Mouse (Mus musculus): Measurements from ENCODE around the gene AI597479. TPM values are rescaled to one million over a fixed set of nuclear protein-coding genes. Genes with fewer than 3 reads are reported as not detected.

Gene AI597479
- polyA plus RNA-seq, 1 experiment from 2014 or later = 46.3 TPM

GRCm38 (mm10) chr1:43091306-43092055 is 7.0 kb upstream of the AI597479 start:
- H3K4me3 ChIP-seq = peak overlapping the region; percentile 85
- no peak overlapping the region for H3K27ac ChIP-seq
- no peaks in the 10 kb centered on the region for H3K36me3 ChIP-seq
- WGBS = 46% methylated on average over 13 of the region's 13 CpGs
- H3K4me1 ChIP-seq = peaks cover 20% of the 10 kb centered on the region
- no peaks in the 10 kb centered on the region for H3K27me3 ChIP-seq
- H3K4me2 ChIP-seq (replicated peaks) = peak overlapping the region; percentile 81
- ATAC-seq (ENCODE audit: low FRiP score) = peak; percentile 42
- no peaks in the 10 kb centered on the region for H3K9me3 ChIP-seq (replicated peaks)
- H3K9ac ChIP-seq = peak overlapping the region; percentile 95

DNA sequence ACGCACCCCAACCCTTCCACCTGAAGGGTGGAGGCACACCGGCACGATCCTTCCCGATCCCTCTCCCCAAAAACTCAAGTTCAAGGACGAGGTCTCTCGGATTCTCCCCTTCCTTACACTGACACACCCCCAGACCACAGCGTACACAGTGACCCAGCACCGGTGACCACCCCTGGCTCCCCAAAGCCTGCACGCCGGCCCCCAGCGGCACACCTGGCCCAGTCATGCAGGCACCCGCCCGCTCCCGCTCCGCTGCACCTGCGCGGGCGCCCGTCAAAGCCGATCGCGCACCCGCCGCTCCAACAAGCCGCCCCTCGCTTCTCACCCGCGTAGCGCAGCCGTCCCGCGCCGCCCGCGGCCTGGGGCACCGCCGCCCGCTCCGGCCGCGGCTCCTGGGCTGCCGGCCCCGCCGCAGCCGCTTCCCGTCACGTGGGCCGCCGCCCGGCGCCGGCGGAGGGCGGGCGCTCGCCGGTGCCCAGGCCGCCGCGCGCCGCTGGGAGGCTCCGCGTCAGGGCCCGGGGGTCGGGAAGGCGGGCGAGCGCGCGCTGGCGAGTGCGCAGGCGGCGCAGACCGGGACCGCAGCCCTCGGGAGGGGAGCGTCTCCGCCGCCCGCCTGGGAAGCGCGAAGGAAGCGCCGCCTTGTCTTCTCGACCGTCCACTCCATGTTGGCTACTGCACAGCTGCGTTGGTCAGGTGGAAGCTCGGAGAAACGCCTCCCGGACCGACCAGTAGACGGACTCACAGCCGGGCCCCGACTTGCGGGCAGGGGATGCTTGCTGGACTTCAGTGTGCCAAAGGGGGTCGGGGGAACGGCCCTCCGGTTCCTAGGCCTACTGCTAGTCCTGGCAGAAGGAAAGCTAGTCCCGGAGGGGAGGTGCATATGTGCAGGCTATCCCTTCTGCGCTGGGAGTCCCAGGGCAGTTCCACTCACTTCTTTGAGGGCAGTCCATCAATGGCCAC is 6.2 kb upstream of the AI597479 start:
- H3K27me3 ChIP-seq = no peaks in the 10 kb centered on the region
- peak overlapping the region; percentile 95 for H3K9ac ChIP-seq
- peak overlapping the region; percentile 81 for H3K4me2 ChIP-seq (replicated peaks)
- ATAC-seq (ENCODE audit: low FRiP score) = peak; percentile 89
- peak overlapping the region; percentile 89 for H3K27ac ChIP-seq
- H3K4me3 ChIP-seq = peak overlapping the region; percentile 85
- H3K9me3 ChIP-seq (replicated peaks) = no peaks in the 10 kb centered on the region
- WGBS = under 1% methylated on average over 100 of the region's 102 CpGs
- H3K36me3 ChIP-seq = no peaks in the 10 kb centered on the region
- H3K4me1 ChIP-seq = peaks cover 27% of the 10 kb centered on the region

DNA sequence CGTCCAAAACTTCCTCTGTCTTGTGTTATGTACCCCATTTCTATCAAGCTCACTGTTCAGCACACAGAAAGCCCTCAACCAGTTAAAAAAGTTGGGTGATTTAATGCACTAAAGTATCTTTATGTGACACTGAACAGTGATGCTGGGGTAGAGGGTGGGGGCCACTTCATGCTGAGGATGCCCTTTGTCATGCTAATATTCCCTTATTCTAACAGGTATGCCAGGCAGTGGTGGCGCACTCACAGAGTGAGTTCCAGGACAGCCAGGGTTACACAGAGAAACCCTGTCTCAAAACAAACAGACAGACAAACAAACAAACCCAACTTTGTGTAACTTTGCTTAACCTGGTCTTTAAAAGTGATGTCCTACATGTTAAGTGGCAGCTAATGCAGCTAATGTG is 4.3 kb upstream of the AI597479 start:
- Histone ChIP-seq H3K4me1 (peaks cover 30% of the 10 kb centered on the region), H3K9me3 (replicated peaks) (no peaks in the 10 kb centered on the region), H3K27ac (no peak overlapping the region), H3K4me2 (replicated peaks) (no peak overlapping the region), H3K27me3 (no peaks in the 10 kb centered on the region), H3K36me3 (no peaks in the 10 kb centered on the region), H3K9ac (no peak overlapping the region), H3K4me3 (no peak overlapping the region)
- ATAC-seq (ENCODE audit: low FRiP score) = no peak
- 86% methylated on average over 2 of the region's 2 CpGs for WGBS

DNA sequence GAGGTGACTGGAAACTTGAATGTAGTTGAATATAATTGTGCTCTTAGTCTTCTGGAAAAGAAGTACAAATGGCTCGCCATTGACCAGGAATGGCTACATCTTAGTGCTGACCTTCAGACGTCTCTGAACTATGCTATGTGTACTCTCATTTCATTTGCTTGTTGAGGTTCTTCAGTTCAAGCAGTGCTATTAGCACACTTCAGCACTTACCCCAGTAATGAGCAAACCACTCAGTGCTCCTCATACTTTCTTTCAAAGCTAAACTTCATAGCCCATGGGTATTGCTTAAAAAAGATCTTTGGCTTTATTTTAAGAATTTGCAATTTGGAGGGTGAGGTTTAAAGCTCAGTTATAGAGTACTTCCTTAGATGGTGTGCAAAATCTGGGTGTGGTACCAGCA is 10.2 kb downstream of the AI597479 start:
- no peak for ATAC-seq (ENCODE audit: low FRiP score)
- Histone ChIP-seq H3K9ac (no peak overlapping the region), H3K27ac (no peak overlapping the region), H3K4me1 (no peaks in the 10 kb centered on the region), H3K9me3 (replicated peaks) (no peaks in the 10 kb centered on the region), H3K27me3 (no peaks in the 10 kb centered on the region), H3K4me3 (no peak overlapping the region), H3K36me3 (peaks cover 53% of the 10 kb centered on the region), H3K4me2 (replicated peaks) (no peak overlapping the region)
- 92% methylated on average over 2 of the region's 2 CpGs for WGBS

DNA sequence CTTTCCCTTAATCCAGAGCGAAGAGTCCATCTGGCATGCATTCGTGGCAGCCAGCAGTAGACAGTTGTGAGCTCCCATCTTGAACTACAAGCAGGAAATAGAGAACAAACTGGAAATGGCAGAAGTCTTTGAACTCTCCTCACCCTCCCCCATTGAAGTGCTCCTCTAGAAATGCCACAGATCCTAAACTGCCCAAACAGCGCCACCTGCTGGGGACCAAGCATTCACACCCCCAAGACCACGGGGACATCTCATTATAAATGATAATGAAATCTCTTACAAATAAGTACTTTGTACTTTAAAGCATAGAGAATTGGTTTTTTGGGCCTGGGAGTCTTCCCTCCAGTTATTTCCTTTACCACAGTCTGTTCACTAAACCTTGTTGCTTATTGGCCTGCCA is 12.0 kb downstream of the AI597479 start:
- no peaks in the 10 kb centered on the region for H3K9me3 ChIP-seq (replicated peaks)
- no peak for ATAC-seq (ENCODE audit: low FRiP score)
- H3K9ac ChIP-seq = no peak overlapping the region
- H3K4me2 ChIP-seq (replicated peaks) = no peak overlapping the region
- H3K36me3 ChIP-seq = peaks cover 60% of the 10 kb centered on the region
- WGBS = 54% methylated on average over 4 of the region's 4 CpGs
- no peak overlapping the region for H3K4me3 ChIP-seq
- no peak overlapping the region for H3K27ac ChIP-seq
- no peaks in the 10 kb centered on the region for H3K4me1 ChIP-seq
- no peaks in the 10 kb centered on the region for H3K27me3 ChIP-seq

DNA sequence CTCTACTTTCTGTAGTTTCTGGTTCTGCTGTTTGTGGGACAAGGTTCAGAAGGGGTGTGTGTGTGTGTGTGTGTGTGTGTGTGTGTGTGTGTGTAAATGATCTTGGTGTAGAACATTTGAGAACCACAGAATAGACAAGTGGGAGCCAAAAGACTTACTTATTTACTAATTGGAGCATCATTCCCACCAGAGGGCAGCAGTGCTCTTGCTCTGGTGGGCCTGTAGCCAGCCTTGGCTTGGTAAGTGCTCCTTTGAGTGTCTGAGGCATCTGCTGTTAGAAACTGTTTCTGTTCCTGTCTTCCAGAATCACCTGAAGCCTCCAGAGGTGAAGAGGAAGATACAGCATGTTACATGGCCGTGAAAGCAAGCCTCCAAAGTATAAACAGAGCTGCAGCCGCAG is 14.4 kb downstream of the AI597479 start:
- H3K36me3 ChIP-seq = peaks cover 69% of the 10 kb centered on the region

DNA sequence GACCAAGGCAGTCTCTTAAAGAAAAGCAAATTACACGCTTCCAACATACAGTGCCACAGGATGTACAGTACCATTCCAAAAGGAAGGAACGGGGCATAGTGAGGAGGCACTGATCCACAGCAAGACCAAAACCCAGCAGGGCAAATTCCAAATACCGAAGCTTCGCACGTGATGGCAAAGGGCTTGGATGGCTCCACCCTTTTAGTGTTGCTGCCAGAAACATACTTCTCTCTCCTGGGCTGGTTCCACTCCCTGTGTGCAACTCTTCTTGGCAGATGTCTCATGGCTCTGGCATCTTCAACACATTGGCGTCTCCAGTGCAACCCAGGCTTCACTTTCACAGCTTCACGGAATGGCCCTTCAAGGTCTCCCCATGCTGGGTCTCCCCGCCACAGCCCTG is 18.9 kb downstream of the AI597479 start:
- H3K27me3 ChIP-seq = no peaks in the 10 kb centered on the region
- H3K4me3 ChIP-seq = no peak overlapping the region
- H3K36me3 ChIP-seq = peaks cover 54% of the 10 kb centered on the region
- no peaks in the 10 kb centered on the region for H3K4me1 ChIP-seq
- ATAC-seq (ENCODE audit: low FRiP score) = no peak
- no peak overlapping the region for H3K27ac ChIP-seq
- no peak overlapping the region for H3K9ac ChIP-seq
- H3K4me2 ChIP-seq (replicated peaks) = no peak overlapping the region
- no peaks in the 10 kb centered on the region for H3K9me3 ChIP-seq (replicated peaks)
- 97% methylated on average over 8 of the region's 8 CpGs for WGBS

More for the DNA sequence above, 14.4 kb downstream of the AI597479 start:
- H3K4me3 ChIP-seq = no peak overlapping the region
- H3K9me3 ChIP-seq (replicated peaks) = no peaks in the 10 kb centered on the region
- WGBS = 92% methylated on average over 2 of the region's 2 CpGs
- no peak overlapping the region for H3K27ac ChIP-seq
- no peaks in the 10 kb centered on the region for H3K27me3 ChIP-seq
- H3K4me2 ChIP-seq (replicated peaks) = no peak overlapping the region
- no peak overlapping the region for H3K9ac ChIP-seq
- no peaks in the 10 kb centered on the region for H3K4me1 ChIP-seq
- no peak for ATAC-seq (ENCODE audit: low FRiP score)

- Histone ChIP-seq H3K4me2 (replicated peaks) (no peak overlapping the region), H3K9ac (no peak overlapping the region), H3K36me3 (peaks cover 28% of the 10 kb centered on the region), H3K4me3 (no peak overlapping the region), H3K9me3 (replicated peaks) (no peaks in the 10 kb centered on the region), H3K27ac (no peak overlapping the region), H3K4me1 (no peaks in the 10 kb centered on the region), H3K27me3 (no peaks in the 10 kb centered on the region)
- ATAC-seq (ENCODE audit: low FRiP score) = no peak
- 97% methylated on average over 5 of the region's 5 CpGs for WGBS
Observed at GRCm38 (mm10) chr1:43120950-43121349, 22.4 kb downstream of the AI597479 start.

- H3K9me3 ChIP-seq (replicated peaks) = no peaks in the 10 kb centered on the region
- 91% methylated on average over 2 of the region's 2 CpGs for WGBS
Observed at GRCm38 (mm10) chr1:43122616-43123015, 24.1 kb downstream of the AI597479 start.

GRCm38 (mm10) chr1:43124726-43125125 is 26.2 kb downstream of the AI597479 start:
- Histone ChIP-seq H3K36me3 (0 out of 2 replicates have a peak, but pooled peaks cover 4% of the 10 kb centered on the region), H3K27ac (no peak overlapping the region), H3K9ac (no peak overlapping the region), H3K27me3 (no peaks in the 10 kb centered on the region), H3K9me3 (replicated peaks) (no peaks in the 10 kb centered on the region), H3K4me3 (no peak overlapping the region), H3K4me2 (replicated peaks) (no peak overlapping the region), H3K4me1 (no peaks in the 10 kb centered on the region)
- WGBS = 85% methylated on average over 4 of the region's 4 CpGs
- no peak for ATAC-seq (ENCODE audit: low FRiP score)

More at GRCm38 (mm10) chr1:43122616-43123015, 24.1 kb downstream of the AI597479 start:
- ATAC-seq (ENCODE audit: low FRiP score) = no peak
- H3K27ac ChIP-seq = no peak overlapping the region
- H3K27me3 ChIP-seq = no peaks in the 10 kb centered on the region
- H3K36me3 ChIP-seq = peaks cover 15% of the 10 kb centered on the region
- no peak overlapping the region for H3K4me2 ChIP-seq (replicated peaks)
- no peaks in the 10 kb centered on the region for H3K4me1 ChIP-seq
- no peak overlapping the region for H3K4me3 ChIP-seq
- no peak overlapping the region for H3K9ac ChIP-seq

DNA sequence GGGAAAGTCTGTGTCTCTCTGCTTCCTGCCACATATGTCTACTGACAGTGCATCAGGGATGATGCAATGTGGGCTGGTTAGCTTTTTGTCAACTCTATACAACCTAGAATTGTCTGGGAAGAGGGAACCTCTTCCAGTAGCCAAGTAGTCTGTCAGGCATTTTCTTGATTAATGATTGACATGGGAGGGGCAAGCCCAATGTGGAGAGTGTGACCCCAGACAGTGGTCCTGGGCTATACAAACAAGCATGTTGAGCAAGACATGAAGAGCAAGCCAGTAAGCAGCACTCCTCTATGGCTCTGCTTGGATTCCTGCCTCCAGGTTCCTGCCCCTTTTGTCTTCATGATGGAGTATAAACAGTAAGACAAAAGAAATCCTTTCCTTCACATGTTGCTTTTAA is 28.7 kb downstream of the AI597479 start:
- no peaks in the 10 kb centered on the region for H3K27me3 ChIP-seq
- no peak overlapping the region for H3K4me3 ChIP-seq
- no peak overlapping the region for H3K27ac ChIP-seq
- no peak for ATAC-seq (ENCODE audit: low FRiP score)
- H3K9ac ChIP-seq = no peak overlapping the region
- no peak overlapping the region for H3K4me2 ChIP-seq (replicated peaks)
- H3K36me3 ChIP-seq = 0 out of 2 replicates have a peak, but pooled peaks cover 4% of the 10 kb centered on the region
- no peaks in the 10 kb centered on the region for H3K9me3 ChIP-seq (replicated peaks)
- no peaks in the 10 kb centered on the region for H3K4me1 ChIP-seq

- H3K9ac ChIP-seq = no peak overlapping the region
- no peaks in the 10 kb centered on the region for H3K9me3 ChIP-seq (replicated peaks)
- H3K4me1 ChIP-seq = no peaks in the 10 kb centered on the region
- ATAC-seq (ENCODE audit: low FRiP score) = no peak
- no peaks in the 10 kb centered on the region for H3K27me3 ChIP-seq
- 78% methylated on average over 8 of the region's 8 CpGs for WGBS
- no peak overlapping the region for H3K27ac ChIP-seq
- H3K4me2 ChIP-seq (replicated peaks) = no peak overlapping the region
- H3K4me3 ChIP-seq = no peak overlapping the region
- H3K36me3 ChIP-seq = 0 out of 2 replicates have a peak, but pooled peaks cover 4% of the 10 kb centered on the region
Observed at GRCm38 (mm10) chr1:43127820-43128610, 29.5 kb downstream of the AI597479 start.
